Mouse (Mus musculus) MEL (cell line): ENCODE data around the gene Brpf3.

Experiments used
- CTCF ChIP-seq, 3 experiments: IDR thresholded peaks in 2 of 3; conservative IDR thresholded peaks in 1 of 3; 2 replicates each; pipeline ENCODE4 v1.5.1; 2011 to 2012; ENCODE audit warnings: low read length in 3 of 3, low read depth in 2 of 3, mild to moderate bottlenecking in 2 of 3, improper control_type of control experiment in 1 of 3, inconsistent platforms in 1 of 3, mixed read lengths in 1 of 3, moderate library complexity in 1 of 3; ENCODE audit not compliant: control insufficient read depth in 1 of 3, insufficient read depth in 1 of 3, poor library complexity in 1 of 3, severe bottlenecking in 1 of 3
- UBTF ChIP-seq: IDR thresholded peaks from 2 replicates; pipeline ENCODE4 v1.6.1; 2012; ENCODE audit warnings: low read depth, mild to moderate bottlenecking, inconsistent platforms, low read length, improper control_type of control experiment, moderate library complexity, borderline replicate concordance; ENCODE audit not compliant: insufficient read depth

- TF ChIP-seq CTCF (IDR thresholded peaks at IDR 0.05 in 2 of 3, conservative IDR thresholded peaks at IDR 0.05 in 1 of 3; ENCODE audit: control insufficient read depth in 1 of 3, insufficient read depth in 1 of 3, low read depth in 2 of 3, low read length in 3 of 3, poor library complexity in 1 of 3, severe bottlenecking in 1 of 3), result no peak
- no peak for TF ChIP-seq UBTF
These were observed 16.3 kb downstream of the Brpf3 start for GRCm38 (mm10) chr17:28816875-28817811.
